Mouse (Mus musculus): ENCODE measurements around the gene C530025M09Rik. TPM values are rescaled to one million over a fixed set of nuclear protein-coding genes. Genes with fewer than 3 reads are reported as not detected.

Gene C530025M09Rik
- not detected in 2 replicates for total RNA-seq (2012; rRNA removed)
- total RNA-seq (2014; rRNA removed): not detected in 2 replicates
- not detected in 2 replicates for polyA plus RNA-seq (2012; ENCODE audit: insufficient read length, low read depth)

GRCm38 (mm10) chr2:149830536-149831458 is at the start of gene C530025M09Rik:
TSS of gene C530025M09Rik (minus strand) at chr2:149831213.
- Histone ChIP-seq H3K27ac (ENCODE audit: insufficient read depth, low read depth) (no peak within 1 kb of the TSS), H3K36me3 (replicated peaks in 1 of 2; ENCODE audit: control insufficient read depth in 1 of 2, insufficient read depth in 1 of 2, low read length in 1 of 2) (no peaks in the 10 kb centered on the region), H3K4me1 (ENCODE audit: control insufficient read depth in 1 of 2, insufficient read depth in 2 of 2) (no peaks in the 10 kb centered on the region), H3K9ac (ENCODE audit: insufficient read depth, low read depth) (no peak within 1 kb of the TSS), H3K9me3 (replicated peaks; ENCODE audit: low read length) (peaks cover 14% of the 10 kb centered on the region), H3K27me3 (replicated peaks) (no peaks in the 10 kb centered on the region), H3K4me3 (replicated peaks in 1 of 3; ENCODE audit: low read depth in 2 of 3, low read length in 2 of 3, poor library complexity in 1 of 3) (no peak within 1 kb of the TSS), H3K79me2 (replicated peaks; ENCODE audit: control insufficient read depth, extremely low read depth, insufficient read depth, poor library complexity, severe bottlenecking) (no peaks in the 10 kb centered on the region), H3K4me2 (ENCODE audit: insufficient read depth, low read depth, poor library complexity, severe bottlenecking) (no peak within 1 kb of the TSS)
- in situ Hi-C loops (cut with MboI; ENCODE audit: low pct_ligation_motif_present, low pct_unique_long_range_greater_than_20kb, low sequenced_read_pairs) (no loop called here), dilution Hi-C loops (cut with MboI; ENCODE audit: extremely low pct_ligation_motif_present, extremely low pct_unique_long_range_greater_than_20kb, low sequenced_read_pairs) (no loop called here)
- TF ChIP-seq USF1 (IDR thresholded peaks at IDR 0.05; ENCODE audit: low read depth, low read length) (no peak), ZMIZ1 (IDR thresholded peaks at IDR 0.05; ENCODE audit: low read depth, low read length) (no peak), BHLHE40 (IDR thresholded peaks at IDR 0.05; ENCODE audit: low read depth, low read length) (no peak), IRF4 (IDR thresholded peaks at IDR 0.05; ENCODE audit: low read depth, low read length) (no peak), MAX (IDR thresholded peaks at IDR 0.05; ENCODE audit: low read length) (no peak), ELF1 (IDR thresholded peaks at IDR 0.05; ENCODE audit: low read depth, low read length) (no peak), TBP (conservative IDR thresholded peaks at IDR 0.05; ENCODE audit: low read depth, low read length) (no peak), POLR2A (IDR thresholded peaks at IDR 0.05; ENCODE audit: low read depth, low read length) (no peak), ZNF384 (IDR thresholded peaks at IDR 0.05; ENCODE audit: low read depth, low read length) (no peak), HCFC1 (IDR thresholded peaks at IDR 0.05; ENCODE audit: low read depth, low read length) (no peak)
- DNase-seq (ENCODE audit: extremely low read depth): no peak

DNA sequence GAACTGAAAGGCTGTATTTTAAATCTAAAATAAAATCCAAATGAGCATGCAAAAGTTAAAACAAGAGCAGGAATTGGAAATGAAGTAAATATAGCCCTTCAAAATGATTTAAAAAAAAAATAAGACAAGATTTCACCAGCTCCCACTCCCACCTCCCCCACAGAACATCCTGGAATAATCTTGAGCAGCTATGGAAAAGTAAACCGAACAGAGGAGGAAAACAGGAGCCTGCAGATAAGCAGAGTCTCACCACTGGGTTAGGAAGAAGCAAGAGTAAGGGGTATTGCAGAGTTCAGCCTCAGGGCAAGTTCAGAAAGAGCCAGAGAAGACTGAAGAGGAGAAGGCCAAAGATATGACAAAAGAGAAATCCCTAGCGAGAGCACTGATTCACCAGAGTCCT is 46.9 kb upstream of the C530025M09Rik start:
- Histone ChIP-seq H3K9ac (ENCODE audit: insufficient read depth, low read depth) (no peak overlapping the region), H3K27me3 (replicated peaks) (peaks cover 3% of the 10 kb centered on the region), H3K36me3 (replicated peaks in 1 of 2; ENCODE audit: control insufficient read depth in 1 of 2, insufficient read depth in 1 of 2, low read length in 1 of 2) (no peaks in the 10 kb centered on the region), H3K27ac (ENCODE audit: insufficient read depth, low read depth) (no peak overlapping the region), H3K4me1 (ENCODE audit: control insufficient read depth in 1 of 2, insufficient read depth in 2 of 2) (no peaks in the 10 kb centered on the region), H3K4me3 (replicated peaks in 1 of 3; ENCODE audit: low read depth in 2 of 3, low read length in 2 of 3, poor library complexity in 1 of 3) (no peak overlapping the region), H3K9me3 (replicated peaks; ENCODE audit: low read length) (no peaks in the 10 kb centered on the region), H3K79me2 (replicated peaks; ENCODE audit: control insufficient read depth, extremely low read depth, insufficient read depth, poor library complexity, severe bottlenecking) (no peaks in the 10 kb centered on the region), H3K4me2 (ENCODE audit: insufficient read depth, low read depth, poor library complexity, severe bottlenecking) (no peak overlapping the region)
- DNase-seq (ENCODE audit: extremely low read depth): no peak
- in situ Hi-C loops (cut with MboI; ENCODE audit: low pct_ligation_motif_present, low pct_unique_long_range_greater_than_20kb, low sequenced_read_pairs): no loop called here
- dilution Hi-C loops (cut with MboI; ENCODE audit: extremely low pct_ligation_motif_present, extremely low pct_unique_long_range_greater_than_20kb, low sequenced_read_pairs): no loop called here
- TF ChIP-seq RAD21 (IDR thresholded peaks at IDR 0.05; ENCODE audit: low read depth, low read length) (no peak), MAX (IDR thresholded peaks at IDR 0.05; ENCODE audit: low read length) (no peak), E2F4 (IDR thresholded peaks at IDR 0.05; ENCODE audit: insufficient replicate concordance, low read depth, low read length) (no peak), USF2 (conservative IDR thresholded peaks at IDR 0.05; ENCODE audit: low read depth, low read length) (no peak), BHLHE40 (IDR thresholded peaks at IDR 0.05; ENCODE audit: low read depth, low read length) (no peak)

All from CH12.LX (cell line).